Mouse (Mus musculus): Measurements from ENCODE around the gene Pnpo.

Pnpo gene

GRCm38 (mm10) chr11:96969746-96970145, 26.0 kb upstream of the Pnpo start:
- peak; percentile 72 to 81 for DNase-seq

DNA sequence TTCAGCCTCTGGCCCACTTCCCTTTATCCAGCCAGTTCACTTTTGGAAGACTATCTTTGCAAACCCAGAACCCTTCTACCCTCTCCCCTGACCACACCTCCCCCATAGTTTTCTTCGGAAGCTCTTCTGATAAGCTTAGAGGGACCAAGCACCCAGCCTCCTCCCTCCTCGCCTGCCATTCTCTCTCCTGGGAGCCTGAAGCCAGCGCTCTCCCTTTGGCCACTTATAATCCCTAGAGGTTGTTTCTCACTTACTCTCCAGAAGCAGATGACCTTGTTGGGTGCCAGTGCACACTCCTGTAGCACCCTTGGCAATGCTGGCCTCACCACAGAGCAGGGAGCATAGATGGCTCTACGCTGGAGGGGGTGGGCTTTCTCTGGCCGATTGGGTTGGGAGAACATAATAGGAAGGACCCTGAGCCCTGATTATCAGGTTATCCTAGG, 25.5 kb upstream of the Pnpo start:
- DNase-seq: no peak

DNA sequence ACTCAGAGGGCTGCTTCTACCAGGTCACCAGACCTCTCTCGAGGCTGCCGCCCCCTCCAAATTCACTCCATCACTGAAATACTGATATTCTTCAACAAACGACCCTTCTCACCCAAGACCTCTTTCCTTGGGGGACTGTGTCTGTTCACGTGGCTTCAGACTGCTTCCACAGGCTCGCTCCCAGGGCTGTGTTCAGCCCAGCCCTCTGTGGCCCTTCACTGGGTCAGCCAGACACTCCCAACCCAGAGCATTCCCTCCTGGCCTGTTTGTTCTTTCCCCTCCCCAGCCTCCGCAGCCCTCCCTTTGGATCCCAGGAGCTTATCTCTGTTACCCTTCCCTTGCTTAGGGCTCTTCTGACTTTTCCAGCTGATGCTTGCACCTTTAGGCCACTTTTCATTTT, 24.7 kb upstream of the Pnpo start:
- DNase-seq: no peak

- DNase-seq: no peak
These were observed 23.9 kb upstream of the Pnpo start for GRCm38 (mm10) chr11:96967544-96968269.

DNA sequence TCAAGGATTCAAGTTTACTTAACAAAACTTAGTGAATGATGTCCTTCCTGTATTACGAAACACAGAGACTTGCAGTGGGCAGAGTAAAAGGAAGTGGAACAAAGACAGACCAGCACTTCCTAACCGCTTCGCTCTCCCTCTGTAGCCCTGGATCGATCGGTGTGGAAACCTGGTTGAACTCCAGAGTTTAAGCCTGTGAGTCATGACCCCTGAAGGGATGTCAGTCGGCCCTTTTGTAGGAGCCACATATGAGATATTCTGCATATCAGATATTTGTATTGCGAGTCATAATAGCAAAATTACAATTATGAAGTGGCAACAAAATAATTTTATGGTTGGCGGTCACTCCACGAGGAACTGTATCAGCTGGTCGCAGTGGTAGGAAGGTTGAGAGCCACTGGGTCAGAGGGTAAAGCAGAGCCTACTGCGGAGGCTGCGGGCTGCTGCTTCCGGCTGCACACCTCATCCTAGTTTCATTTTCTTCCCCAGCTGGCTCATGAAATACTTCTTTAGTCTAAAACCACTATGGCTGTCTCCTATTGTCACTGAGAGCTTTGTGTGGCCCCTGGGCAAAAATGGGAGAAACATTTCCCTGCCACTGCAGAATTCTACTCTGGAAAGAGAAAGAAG, 23.2 kb upstream of the Pnpo start:
- DNase-seq: peak; percentile 42 to 57

DNA sequence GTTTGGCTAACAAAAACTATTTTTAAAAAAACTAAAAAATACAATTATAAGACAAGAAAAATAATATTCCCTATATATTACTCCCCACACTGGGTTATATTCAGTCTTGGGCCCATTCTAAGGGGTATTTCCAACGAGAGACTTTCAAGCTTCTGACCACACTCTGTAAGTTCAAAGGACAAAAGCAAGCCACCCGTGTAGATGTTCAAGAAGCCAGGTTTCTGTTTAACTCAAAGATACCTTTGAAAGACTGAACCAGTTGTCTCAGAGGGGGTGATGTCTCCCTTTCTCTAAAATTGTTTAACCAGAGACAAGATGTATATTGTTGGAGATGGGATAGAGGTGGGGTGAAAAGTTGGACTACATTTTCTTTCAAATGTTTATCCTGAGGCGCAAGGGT, 22.4 kb upstream of the Pnpo start:
- DNase-seq: peak in 1 of 2 experiments; percentile 37

GRCm38 (mm10) chr11:96963580-96963979, 19.8 kb upstream of the Pnpo start:
- peak; percentile 96 to 99 for DNase-seq

GRCm38 (mm10) chr11:96957061-96957805, 13.4 kb upstream of the Pnpo start:
- no peak for DNase-seq

GRCm38 (mm10) chr11:96956009-96956724, 12.4 kb upstream of the Pnpo start:
- DNase-seq: no peak

- DNase-seq: no peak
These were observed 11.3 kb upstream of the Pnpo start for GRCm38 (mm10) chr11:96955094-96955493.

DNA sequence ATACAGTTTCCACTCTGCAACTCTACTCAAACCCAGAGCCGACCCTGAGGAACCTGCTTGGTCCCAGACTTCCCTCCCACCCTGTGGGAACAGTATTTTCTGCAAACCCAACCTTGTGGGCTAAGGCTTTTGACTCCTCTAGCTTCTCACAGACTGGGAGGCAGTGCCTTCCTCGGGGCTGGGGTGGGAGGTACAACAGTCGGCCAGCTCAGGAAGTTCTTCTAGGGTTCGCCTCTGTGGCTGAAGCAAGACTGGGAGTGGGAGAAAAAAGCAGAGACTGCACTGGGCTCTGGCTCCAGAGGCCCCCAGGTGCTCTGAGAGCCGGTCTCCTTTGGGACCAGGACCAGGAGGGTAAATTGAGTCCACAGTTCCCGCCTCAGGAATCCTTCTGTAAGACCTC, 9.1 kb upstream of the Pnpo start:
- no peak for DNase-seq

DNA sequence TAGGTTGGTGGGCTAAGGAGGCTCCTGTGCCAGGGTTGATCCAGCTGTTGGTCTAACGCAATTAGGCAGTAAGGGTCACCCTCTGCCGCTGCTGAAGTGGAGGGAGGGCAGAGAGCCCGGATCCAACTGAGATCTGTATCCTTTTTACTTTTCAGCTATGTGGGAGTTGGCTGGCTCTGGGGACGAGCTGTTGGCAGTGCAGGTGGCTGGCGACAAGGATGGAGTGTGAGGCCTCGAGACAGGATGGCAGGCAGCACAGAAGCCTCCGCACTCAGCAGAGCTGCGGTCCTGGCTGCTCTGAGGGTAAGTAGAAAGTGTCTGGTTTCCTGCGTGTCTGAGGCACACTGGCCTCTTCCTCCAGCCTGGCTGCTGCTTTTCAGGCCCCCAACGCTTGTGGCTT, 8.6 kb upstream of the Pnpo start:
- no peak for DNase-seq

DNA sequence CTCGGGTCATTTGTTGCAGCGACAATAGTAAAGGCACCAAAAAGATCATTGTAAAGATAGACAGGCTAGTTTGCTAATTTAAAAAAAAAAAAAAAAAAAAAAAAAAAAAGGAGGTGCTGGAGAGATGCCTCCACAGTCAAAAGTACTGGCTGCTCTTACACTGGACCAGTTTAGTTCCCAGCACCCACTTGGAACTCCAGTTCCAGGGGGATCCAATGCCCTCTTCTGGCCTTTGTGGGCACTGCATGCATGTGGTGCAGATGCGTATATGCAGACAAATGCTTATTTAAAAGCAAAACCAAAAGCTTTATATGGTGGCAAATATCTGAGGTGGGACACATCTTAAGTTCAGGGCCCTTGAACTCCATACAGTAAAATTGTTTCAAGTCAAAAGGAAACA, 7.0 kb upstream of the Pnpo start:
- no peak for DNase-seq

- DNase-seq: no peak
These were observed 4.1 kb upstream of the Pnpo start for GRCm38 (mm10) chr11:96947849-96948248.

DNA sequence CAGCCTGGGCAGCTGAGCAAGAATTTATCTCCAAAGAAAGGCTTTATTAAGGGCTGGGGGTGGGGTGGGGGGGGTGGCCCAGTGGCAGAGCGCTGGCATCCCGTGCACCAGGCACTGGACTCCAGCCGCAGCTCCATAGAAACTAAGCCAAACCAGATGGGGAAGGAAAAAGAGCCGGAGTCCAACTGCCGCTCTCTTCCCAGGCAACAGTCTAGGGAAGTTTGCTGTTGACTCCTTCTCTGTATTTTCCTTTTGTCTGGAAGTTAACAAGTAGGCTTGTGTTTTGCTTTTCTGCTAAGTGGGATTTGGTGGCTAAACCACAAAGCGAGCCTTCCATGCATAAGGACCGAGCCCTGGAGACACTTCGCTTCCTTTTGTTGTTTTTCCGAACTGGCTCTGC, 2.7 kb upstream of the Pnpo start:
- DNase-seq: no peak

DNA sequence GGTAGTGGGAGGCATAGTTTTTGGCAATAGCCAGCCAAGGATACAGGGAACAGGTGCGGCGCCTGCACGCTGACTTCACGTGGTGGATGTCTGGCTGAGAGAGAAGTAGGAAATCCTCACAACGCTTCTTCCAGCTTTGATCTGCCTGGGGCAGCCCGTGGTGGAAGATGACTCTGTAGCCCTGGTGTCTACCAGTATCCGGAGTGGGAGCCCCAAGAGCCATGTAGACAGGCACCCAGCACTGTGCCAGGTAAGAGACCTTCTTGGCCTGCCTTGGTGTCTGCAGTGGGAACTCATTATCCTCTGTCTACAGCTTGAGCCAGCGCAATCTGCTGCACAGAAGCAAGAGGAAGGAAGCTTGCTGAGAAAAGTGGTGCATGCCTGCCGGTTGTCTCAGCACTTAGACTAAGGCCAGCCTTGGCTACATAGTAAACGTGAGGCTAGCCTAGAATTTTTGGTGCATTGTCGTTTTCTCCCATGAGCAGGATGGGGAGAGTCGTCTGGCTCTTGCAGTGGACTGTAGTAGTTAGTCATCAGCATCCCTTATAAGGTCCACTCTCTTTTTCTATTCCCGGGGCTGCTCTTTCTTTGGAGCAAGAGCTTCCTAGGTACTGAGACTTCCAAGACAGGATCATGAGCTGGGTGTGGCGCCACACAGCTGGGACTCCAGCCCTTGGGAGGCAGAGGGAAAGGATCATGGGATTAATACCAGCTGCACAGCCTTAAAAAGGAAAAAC, 1.2 kb upstream of the Pnpo start:
- no peak for DNase-seq

GRCm38 (mm10) chr11:96941989-96942590, 1.7 kb downstream of the Pnpo start:
- DNase-seq: no peak

DNA sequence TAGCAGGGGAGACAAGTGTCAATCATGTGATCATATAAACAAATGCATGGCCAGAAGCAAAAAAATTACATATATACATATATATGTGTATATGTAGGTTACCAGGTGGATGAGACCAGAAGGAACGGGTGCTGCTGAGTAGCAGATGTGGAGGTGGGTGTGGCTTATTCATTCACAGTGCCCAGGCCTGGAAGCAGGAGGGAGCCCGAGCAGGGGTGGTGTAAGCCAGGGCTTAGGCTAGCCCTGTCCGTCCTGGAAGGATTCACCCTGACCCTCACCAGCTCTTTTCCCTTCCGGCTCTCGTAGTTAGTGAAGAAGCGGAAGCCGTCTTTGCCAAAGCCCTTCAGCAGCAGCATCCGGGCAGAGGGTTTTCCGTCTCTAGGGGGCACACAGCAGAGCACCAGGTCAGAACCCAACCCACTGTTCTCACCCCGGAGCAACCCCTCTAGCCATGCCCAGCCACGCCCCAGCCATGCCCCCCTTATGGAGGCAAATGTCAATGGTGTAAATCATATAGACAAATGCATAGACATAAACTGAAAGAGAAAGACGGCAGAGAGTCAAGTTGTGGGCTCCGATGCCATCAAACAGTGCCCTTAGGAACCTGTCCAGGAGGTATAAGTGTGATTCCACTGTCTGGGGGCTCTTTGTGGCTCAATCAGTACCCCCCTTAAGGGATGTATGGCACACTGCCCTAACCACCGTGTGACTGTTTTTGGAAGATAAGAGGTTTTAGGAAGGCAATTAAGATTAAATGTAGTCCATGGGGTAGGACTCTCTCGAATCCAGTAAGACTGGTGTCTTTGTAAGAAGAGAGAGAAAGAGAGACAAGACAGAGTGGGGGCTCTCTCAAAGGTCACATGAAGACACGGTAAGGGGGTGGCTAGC, 3.0 kb downstream of the Pnpo start:
- no peak for DNase-seq

GRCm38 (mm10) chr11:96938426-96938800, 5.4 kb downstream of the Pnpo start:
- no peak for DNase-seq

GRCm38 (mm10) chr11:96937549-96938425, 6.0 kb downstream of the Pnpo start:
- peak; percentile 90 to 91 for DNase-seq

All from kidney, postnatal 36 days (tissue).